In genomic region chr16:14351571-14351970, GRCm38 (mm10) we compare ENCODE assay signal across 18 mouse cellular contexts.
"Had no signal": no experiment of that assay in that cellular context is flagged by ENCODE, and none has a peak within 500 bp of the region (broad histone marks: within the 10 kb centered on the region; RNA-seq: fewer than 3 reads in every experiment).

No protein-coding gene starts in this region.

- H3K4me3 ChIP-seq: limb, embryonic 13.5 days; midbrain, embryonic 12.5 days; neural tube, embryonic 13.5 days had no signal

- H3K9ac ChIP-seq: limb, embryonic 13.5 days; liver, embryonic 14.5 days; lung, embryonic 14.5 days; midbrain, embryonic 12.5 days; neural tube, embryonic 13.5 days had no signal

- DNase-seq: kidney, adult 11 months; kidney, adult 9 months; kidney, postnatal 36 days; layer of hippocampus, adult 9-11 months; layer of hippocampus, postnatal 36 days; left cerebral cortex, postnatal 4 days; lung, embryonic 14.5 days; lung, postnatal 14 days; right cerebral cortex, postnatal 4 days; spleen, adult 18-20 months; thymus, adult 18-20 months; thymus, postnatal 14 days had no signal

- H3K4me2 ChIP-seq: limb, embryonic 13.5 days; lung, embryonic 14.5 days; midbrain, embryonic 12.5 days; neural tube, embryonic 13.5 days had no signal

- H3K27me3 ChIP-seq: limb, embryonic 13.5 days; midbrain, embryonic 12.5 days; neural tube, embryonic 13.5 days had no signal

- ATAC-seq: midbrain, embryonic 16.5 days had no signal

- H3K27ac ChIP-seq: kidney, postnatal 0 days; limb, embryonic 13.5 days; liver, embryonic 14.5 days; midbrain, embryonic 12.5 days; neural tube, embryonic 13.5 days had no signal

- H3K36me3 ChIP-seq: limb, embryonic 13.5 days; midbrain, embryonic 12.5 days; neural tube, embryonic 13.5 days had no signal

- H3K9me3 ChIP-seq: limb, embryonic 13.5 days; midbrain, embryonic 12.5 days; neural tube, embryonic 13.5 days had no signal

- H3K4me1 ChIP-seq: limb, embryonic 13.5 days; midbrain, embryonic 12.5 days; neural tube, embryonic 13.5 days had no signal
